Mouse (Mus musculus) skeletal muscle tissue, adult 2 months (tissue): Measurements from ENCODE around the gene Gm21987.

Experiments
- DNase-seq: peaks from one replicate; pipeline ENCODE4 v3.0.0-alpha.2; 2012; ENCODE audit warnings: low read depth, low spot score

Gm21987 gene

DNA sequence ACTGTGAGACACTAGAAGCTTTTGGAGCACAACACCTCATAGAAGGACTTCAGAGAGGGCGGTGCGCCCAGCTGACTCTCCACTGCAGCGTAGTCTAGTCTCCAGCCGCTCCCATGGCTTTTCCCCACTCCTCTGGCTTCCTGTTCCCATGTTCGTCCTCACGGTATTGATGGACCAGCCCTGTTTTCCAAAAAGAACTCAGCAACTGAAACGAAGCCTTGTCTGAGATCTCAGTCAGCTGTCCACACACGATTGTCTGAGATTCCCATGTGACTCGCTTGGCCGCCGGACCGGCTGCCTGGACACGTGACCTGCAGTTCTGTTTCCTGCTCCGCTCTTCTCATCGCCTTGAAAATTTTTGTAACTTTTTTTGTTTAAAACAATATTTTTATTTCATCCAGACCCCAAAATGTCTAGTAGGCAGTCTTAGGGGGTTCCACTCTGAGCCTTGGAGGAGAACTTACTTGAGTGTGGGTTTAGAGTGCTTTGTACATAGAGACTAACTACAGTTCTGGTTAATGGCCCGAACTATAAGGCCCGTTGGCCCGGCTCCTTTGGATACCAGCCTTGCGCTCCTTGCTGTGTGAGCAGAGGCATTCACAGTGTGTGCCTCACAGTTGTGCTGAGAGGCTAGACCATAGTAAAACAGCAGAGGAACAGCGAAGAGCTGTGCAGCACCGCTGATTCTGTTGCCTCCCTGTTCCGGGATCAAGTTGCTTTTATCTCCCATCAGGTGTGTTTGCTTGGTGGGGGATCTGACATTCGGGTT lies 45.5 kb downstream of the Gm21987 start:
- DNase-seq: peak; percentile 88

DNA sequence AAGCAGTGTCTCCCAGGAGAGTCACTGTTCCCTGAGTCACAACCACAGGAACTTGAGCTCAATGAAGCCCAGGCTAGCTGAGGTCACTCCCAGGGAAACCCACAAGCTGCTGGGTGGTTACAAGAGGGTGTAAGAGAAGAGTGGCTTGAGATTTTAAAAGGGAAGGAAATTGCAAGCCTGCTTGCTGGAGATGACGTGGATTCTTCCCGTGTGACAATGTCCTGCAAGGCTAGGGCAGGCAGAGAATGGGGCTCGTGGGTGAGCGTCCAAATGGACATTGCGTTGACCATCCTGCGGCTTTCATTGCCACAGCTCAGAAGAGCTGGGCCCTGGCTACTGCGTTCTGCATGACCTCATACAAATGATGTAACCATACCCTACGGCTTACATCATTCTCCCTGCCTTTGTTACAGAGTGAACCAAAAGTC lies 47.4 kb downstream of the Gm21987 start:
- peak; percentile 62 for DNase-seq

DNA sequence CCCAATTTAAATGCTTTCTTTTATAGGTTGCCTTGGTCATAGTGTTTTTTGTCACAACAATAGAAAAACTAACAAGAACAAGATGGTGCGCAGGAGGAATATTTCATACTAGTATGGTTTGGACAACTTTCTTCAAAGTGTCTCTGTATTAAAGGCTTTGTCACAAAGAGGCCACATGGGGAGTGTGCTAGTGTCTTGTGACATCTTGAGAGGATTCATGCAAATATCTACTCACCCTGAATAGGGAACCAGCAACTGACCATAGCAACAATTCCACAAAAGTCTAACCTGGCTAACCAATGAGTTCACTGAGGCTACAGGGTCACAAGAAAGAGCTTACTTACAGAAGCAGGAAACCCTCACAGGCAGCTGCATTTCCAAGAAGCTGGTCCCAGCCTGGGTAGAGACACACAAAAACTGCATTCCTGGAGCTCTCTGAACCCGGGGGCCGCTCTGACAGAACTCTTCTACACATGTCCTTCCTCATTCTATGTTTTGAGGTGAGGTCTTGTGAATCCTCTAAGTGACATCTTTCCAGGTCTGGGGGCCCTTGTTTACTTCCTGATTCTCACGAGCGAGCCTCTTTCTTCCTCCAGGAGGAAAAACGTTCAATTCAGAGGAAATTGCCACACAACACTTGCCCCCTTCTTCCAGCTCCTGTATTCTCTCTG lies 48.4 kb downstream of the Gm21987 start:
- no peak for DNase-seq

DNA sequence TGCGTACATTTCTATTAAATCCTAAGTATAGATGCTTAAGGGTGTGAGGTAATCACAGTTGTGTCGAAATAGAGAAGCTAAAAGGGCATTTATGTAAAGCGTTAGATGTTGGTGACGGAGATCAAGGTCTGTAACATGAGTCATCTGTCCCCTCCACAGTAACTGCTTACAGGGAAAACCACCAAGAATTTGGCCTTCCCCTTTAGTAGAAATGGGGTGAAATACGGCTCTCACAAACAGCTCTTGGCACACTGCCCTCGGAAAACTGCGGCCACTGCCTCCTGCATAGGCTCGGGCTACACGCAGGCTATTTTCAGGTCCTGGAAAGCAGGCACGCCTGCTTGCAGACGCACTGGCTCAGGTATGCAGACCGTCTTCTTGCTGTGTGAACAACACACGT lies 49.3 kb downstream of the Gm21987 start:
- peak; percentile 77 for DNase-seq

DNA sequence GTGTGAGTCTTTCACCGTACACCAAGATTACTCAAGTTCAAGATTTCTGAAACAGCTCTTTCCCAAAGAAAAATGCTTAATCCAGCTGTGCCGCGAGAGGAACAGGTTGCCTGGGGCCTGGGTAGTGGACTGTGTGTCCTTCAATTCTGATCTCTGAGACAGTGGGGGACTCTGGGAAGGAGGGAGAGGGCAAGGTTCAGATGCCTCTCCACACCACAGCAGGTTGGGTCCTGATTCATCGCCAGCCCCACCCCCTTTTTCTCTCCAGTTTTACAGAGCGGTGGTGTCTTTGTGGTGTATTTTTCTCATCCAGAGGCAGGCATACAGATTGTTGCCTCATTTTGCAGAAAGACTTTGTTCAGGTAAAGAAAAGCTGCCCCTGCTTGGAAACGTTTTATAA lies 51.4 kb downstream of the Gm21987 start:
- DNase-seq: no peak

DNA sequence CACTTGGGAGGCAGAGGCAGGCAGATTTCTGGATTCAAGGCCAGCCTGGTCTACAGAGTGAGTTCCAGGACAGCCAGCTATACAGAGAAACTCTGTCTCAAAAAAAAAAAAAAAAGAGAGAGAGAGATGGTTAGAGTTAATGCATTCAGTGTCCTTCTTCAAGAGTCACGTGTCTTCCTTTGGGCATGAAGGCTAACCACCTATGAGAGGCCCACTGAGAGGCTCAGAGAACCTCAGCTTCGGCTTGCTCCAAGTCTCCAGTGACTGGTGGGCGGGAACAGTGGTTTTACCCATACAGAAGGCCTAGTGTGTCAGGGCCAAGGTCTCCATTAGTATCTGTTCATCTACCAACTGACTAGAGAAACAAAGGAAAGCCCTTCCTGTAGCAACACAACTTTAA lies 52.2 kb downstream of the Gm21987 start:
- DNase-seq: no peak

DNA sequence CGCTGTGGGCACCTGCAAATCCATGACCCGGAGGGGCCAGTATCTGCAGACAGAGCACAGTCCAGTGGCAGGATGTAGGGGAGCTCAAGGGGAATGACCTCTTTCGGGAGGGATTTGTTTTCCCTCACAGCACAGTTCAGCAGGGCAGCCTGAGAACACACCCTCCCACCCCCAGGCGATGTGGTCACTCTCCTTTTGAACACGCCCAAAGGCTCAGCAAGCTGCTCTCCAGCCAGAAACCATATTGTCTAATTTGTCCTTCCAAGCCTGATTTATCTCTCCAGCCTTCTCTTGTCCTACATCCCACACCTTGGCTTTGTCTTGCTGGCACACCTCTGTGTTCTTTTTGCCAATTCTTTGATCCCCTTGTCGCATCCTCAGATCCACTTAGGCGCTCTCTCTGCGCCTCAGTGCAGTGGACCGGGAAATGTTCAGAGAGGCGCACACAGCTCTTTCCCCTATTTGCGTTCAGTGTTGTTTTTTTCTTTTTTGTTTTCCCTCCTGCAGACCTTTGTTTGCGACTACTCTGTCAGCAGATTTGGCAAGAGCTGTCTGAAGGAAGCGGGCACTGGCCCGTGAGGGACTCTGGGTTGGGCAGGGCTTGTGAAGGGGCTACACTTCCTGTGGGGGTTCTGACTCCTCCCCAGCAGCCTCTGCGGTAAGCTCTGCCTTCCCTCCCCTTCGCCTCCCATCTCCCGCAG lies 52.8 kb downstream of the Gm21987 start:
- peak; percentile 70 for DNase-seq

DNA sequence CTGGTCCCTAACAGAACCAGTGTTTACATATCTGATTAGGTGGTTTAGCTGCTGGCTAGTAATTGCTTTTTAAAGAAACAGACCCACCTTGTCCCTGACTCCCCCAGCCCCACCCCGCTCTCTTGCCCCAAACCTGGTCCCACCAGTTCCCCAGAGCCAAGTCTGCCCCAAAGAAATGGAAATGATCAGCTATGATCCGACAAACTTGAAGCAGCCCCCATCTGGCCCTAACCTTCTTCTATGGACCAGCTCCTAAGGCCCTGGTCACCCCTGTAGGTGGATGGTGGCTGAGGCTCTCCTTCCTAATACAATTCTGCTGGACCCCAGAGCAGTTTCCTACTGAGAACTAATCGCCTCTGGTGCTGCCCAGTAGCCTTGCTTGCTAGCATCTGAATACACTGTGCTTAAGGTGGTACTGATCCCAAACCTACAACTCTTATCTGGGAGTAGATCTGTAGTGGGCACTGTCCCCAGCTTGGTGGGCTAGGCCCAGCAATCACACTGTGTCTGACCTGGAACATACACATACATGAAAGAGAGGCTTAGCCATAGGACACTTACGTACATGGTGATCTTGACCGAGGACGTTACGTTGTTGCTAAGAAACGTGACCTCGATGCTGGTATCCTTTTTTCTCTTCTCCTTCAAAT lies 53.6 kb downstream of the Gm21987 start:
- DNase-seq: no peak

DNA sequence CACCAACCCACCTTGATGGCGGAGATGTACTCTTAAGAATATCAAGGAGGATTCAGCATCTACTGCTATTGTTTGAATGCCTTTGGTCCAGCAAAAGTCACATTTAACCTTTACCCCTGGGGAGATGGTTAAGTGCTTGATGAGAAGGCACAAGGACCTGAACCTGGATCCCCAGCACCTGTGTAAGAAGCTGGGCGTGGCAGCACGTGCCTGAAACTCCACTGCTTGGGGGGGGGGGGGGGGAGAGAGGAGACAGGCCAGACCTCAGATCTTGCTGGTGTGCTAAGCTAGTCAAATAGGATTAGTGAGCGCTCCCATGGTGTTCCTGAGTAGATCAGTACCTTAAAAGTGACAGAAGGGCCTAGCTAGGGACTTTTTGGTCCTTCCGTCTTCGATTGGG lies 54.6 kb downstream of the Gm21987 start:
- no peak for DNase-seq

DNA sequence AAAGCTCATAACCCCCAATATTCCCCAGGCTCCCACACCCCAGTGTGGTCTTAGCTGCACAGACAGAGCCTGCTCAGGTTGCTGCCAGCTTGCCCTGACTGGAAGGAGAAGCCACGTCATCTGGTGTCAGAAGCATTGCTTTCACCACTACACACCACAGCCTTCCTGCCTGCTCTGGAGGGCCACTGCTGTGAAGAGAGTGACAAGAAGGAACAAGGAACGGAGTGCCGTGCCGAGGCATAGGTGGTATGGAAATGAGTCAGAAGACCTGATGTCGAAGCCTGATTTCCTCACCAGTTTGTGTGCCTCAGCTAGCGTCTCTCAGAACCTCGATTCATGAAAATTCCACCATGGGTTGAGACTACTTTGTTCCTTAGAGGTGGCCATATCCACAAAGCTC lies 56.8 kb downstream of the Gm21987 start:
- DNase-seq: no peak

DNA sequence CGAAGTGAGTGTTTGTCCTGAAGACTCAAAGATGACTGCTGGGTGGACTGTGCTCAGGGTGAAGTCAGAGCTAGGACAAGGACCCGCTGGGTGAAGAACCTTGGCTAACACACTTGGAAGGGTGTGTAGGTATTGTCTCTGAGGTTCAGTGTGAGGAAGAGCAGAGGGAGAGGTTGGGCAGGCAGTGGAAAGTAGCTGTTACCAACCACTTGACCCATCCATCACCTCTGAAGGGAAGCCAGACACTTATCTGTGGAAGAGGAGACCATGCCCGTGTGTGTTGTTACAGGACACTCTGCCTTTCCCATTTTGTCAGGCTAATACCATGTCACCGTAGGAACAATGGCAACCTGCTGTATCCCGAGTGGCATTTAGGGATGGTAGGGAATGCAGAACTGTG lies 59.5 kb downstream of the Gm21987 start:
- DNase-seq: no peak

DNA sequence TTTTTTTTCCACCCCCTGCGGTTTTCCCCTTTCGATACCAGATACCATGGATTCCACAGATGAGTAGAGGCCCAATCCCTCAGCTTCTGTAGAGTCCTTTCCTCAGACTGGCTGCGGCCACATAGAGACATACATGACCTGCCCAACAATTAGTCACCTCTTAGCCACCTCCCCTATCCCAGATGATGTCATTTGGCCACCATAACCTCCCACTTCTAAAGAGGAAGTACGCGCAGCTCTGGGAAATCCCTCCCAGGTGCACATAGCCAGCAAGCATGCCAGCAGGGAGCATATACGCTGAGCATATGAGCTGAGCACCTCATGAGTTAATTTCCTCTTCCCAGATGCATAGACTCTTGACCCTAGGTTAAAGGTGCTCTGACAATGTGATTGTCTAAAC lies 59.9 kb downstream of the Gm21987 start:
- DNase-seq: no peak

DNA sequence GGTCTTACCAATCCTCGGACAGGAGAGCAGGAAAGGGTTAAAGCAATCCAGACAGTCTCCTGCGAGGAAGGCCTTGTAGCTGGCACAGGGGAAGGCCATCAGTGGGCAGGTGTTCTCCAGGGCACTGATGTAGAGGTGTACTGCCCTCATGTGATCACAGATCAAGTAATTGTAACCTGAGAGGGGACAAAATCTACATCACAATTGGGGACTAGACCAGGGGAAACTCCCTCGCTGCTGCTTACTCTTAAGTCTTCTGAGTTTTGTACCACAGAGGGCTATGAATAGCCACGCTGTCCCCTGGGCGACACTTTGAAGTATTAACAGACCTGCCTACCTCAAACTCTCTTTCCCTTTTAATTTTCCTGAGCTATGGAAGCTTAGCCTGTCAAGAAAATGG lies 60.7 kb downstream of the Gm21987 start:
- DNase-seq: no peak

DNA sequence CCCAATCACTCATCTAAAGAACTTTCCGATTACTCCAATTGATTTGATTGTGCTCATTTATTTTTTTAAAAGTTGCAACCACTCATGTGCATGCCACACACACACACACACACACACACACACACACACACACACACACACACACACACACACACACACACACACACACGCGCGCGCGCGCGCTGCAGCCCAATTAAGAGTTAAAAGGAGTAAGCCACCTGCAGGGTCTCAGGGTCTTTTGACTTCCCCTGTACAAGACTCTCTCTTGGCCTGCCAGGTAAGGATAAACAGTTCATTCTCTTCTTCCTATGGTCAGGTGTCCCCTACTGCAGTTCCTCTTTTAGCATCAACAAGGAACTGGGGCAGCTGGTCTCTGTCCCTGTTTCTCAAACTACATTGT lies 61.6 kb downstream of the Gm21987 start:
- DNase-seq: no peak
